Mouse (Mus musculus): ENCODE measurements around the gene Pax5. TPM values are rescaled to one million over a fixed set of nuclear protein-coding genes. Genes with fewer than 3 reads are reported as not detected.

Gene Pax5
- polyA plus RNA-seq, 1 experiment: 35.6 TPM

DNA sequence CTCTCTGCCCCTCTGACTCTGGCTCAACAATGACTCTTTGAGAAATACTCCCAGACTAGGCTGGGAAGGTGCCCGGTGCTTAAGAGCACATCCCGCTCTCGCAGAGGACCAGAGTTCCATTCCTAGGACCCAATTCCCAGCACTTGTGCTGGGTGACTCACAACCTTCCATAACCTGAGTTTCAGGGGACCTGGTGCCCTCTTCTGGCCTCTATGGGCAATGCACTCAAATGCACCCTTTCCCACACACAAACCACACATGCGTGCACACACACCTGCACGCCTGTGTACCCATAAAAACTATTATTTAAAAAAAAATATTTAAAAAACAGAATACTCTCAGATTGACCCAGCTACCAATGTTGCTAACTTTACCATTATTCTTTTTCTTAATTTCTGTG lies 90.0 kb downstream of the Pax5 start:
- WGBS: 87% methylated on average over 5 of the region's 5 CpGs
- TF ChIP-seq CTCF (IDR thresholded peaks at IDR 0.05; ENCODE audit: control insufficient read depth, insufficient read depth, low read length) (peak; percentile 34; the same call in 1 of the 2 replicates), POLR2A (IDR thresholded peaks at IDR 0.05; ENCODE audit: borderline replicate concordance, control insufficient read depth, low read depth, low read length) (no peak)
- no peaks in the 10 kb centered on the region for H3K4me1 ChIP-seq (ENCODE audit: control insufficient read depth, insufficient read depth, low read length)
- H3K27ac ChIP-seq (ENCODE audit: control insufficient read depth, insufficient read depth, low read depth, low read length, poor library complexity): no peak overlapping the region
- no peak overlapping the region for H3K4me3 ChIP-seq (replicated peaks; ENCODE audit: control insufficient read depth, low read depth, low read length)

DNA sequence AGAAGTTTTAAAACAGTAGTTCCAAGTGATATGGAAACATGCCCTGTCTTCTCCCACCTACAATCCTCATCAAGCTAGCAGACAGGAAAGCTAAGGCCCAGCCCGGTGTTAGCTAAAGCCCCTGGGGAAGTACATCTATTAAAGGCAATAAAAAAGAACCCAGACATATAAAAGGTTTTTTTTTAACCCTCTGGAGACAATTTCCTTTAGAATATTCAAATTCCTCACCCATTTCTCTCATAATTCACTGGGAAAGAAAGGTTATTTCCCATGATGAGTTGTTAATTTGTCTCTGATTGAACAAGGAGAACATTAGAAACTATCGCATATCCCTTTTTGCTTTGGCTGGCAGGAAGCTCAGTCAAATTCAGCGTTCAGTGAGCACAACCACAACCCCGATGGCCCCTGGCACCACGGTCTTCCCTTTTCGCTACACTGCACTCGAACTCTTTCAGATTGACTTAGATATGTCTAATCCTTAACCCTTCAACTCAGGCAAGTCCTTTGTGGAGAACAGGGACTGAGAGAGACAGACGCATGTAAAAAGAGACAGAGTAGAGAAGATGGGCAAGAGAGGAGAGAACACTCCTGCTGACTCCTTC lies 96.1 kb downstream of the Pax5 start:
- Histone ChIP-seq H3K4me1 (ENCODE audit: control insufficient read depth, insufficient read depth, low read length) (no peaks in the 10 kb centered on the region; the same call in 1 of the 2 replicates), H3K27ac (ENCODE audit: control insufficient read depth, insufficient read depth, low read depth, low read length, poor library complexity) (no peak overlapping the region), H3K4me3 (replicated peaks; ENCODE audit: control insufficient read depth, low read depth, low read length) (no peak overlapping the region)
- no peak for TF ChIP-seq POLR2A (IDR thresholded peaks at IDR 0.05; ENCODE audit: borderline replicate concordance, control insufficient read depth, low read depth, low read length)
- TF ChIP-seq CTCF (IDR thresholded peaks at IDR 0.05; ENCODE audit: control insufficient read depth, insufficient read depth, low read length): no peak
- 58% methylated on average over 8 of the region's 8 CpGs for WGBS

DNA sequence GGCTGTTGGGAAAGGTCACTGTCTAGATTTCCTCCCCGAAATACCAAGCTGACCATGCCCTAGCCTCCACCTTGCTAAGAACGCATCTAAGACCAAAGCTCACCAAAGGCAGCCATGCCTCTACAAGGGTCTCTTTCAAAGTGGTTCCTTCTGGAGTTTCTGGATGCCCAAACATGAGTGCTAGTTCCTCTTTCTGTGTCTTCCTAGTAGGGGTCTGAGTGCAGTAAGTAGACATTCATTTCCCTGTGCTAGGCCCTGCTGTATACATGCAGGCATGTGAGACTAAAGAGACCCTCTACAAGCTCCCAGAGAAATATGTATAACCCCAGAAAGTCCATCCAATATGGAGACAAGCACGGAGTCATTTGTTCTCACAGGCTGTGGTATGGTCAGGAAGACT lies 97.9 kb downstream of the Pax5 start:
- Histone ChIP-seq H3K27ac (ENCODE audit: control insufficient read depth, insufficient read depth, low read depth, low read length, poor library complexity) (no peak overlapping the region), H3K4me3 (replicated peaks; ENCODE audit: control insufficient read depth, low read depth, low read length) (no peak overlapping the region), H3K4me1 (ENCODE audit: control insufficient read depth, insufficient read depth, low read length) (no peaks in the 10 kb centered on the region; the same call in 1 of the 2 replicates)
- TF ChIP-seq CTCF (IDR thresholded peaks at IDR 0.05; ENCODE audit: control insufficient read depth, insufficient read depth, low read length) (no peak), POLR2A (IDR thresholded peaks at IDR 0.05; ENCODE audit: borderline replicate concordance, control insufficient read depth, low read depth, low read length) (no peak)
- WGBS: 84% methylated on average over 3 of the region's 3 CpGs

DNA sequence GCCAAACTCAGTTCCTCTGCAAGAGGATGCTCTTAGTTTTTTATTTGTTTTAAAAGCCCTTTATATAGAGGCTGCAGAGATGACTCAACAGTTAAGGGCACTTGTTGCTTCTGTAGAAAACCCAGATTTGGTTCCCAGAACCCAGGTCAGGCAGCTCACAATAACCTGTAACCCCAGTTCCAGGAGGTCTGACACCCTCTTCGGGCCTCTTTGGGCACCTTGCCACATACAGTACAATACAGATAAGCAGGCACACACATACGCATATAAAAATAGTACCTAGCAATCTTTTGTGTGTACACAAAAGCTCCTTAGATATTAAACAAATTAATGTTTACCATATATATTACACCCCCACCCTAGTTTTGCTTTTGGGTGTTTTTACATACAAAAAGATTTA lies 104.8 kb downstream of the Pax5 start:
- H3K4me1 ChIP-seq (ENCODE audit: control insufficient read depth, insufficient read depth, low read length): no peaks in the 10 kb centered on the region
- no peak overlapping the region for H3K27ac ChIP-seq (ENCODE audit: control insufficient read depth, insufficient read depth, low read depth, low read length, poor library complexity)
- no peak overlapping the region for H3K4me3 ChIP-seq (replicated peaks; ENCODE audit: control insufficient read depth, low read depth, low read length)
- WGBS: 61% methylated on average over 2 of the region's 2 CpGs
- TF ChIP-seq CTCF (IDR thresholded peaks at IDR 0.05; ENCODE audit: control insufficient read depth, insufficient read depth, low read length) (no peak), POLR2A (IDR thresholded peaks at IDR 0.05; ENCODE audit: borderline replicate concordance, control insufficient read depth, low read depth, low read length) (no peak)

DNA sequence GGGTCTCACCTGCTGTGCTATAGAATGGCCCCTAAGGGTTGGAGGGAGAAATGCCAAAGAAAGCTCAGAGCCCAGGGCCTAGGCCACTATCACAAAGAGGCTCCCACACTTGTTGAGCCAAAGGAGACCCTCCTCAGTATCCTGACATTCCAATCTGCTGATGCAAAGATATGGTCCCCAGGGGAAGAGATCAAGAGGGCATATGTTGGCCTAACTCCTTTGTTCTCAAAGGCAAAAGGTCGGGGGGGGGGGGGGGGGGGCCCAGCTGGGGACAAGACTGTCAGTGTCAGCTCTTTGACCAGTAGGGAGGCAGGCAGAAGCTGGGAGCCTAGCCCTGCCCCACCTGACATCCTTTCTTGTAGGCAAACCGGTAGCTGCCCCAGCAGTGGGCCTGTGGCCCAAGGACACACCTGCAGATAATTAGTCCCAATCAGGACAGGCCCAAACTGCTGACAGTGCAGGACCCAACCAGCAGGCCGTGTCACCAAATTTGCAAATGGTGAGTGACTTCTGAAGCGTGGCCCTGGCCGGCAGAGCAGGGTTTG lies 108.0 kb downstream of the Pax5 start:
- 46% methylated on average over 5 of the region's 5 CpGs for WGBS
- Histone ChIP-seq H3K4me3 (replicated peaks; ENCODE audit: control insufficient read depth, low read depth, low read length) (no peak overlapping the region), H3K27ac (ENCODE audit: control insufficient read depth, insufficient read depth, low read depth, low read length, poor library complexity) (no peak overlapping the region), H3K4me1 (ENCODE audit: control insufficient read depth, insufficient read depth, low read length) (no peaks in the 10 kb centered on the region)
- no peak for TF ChIP-seq CTCF (IDR thresholded peaks at IDR 0.05; ENCODE audit: control insufficient read depth, insufficient read depth, low read length)
- TF ChIP-seq POLR2A (IDR thresholded peaks at IDR 0.05; ENCODE audit: borderline replicate concordance, control insufficient read depth, low read depth, low read length): no peak

DNA sequence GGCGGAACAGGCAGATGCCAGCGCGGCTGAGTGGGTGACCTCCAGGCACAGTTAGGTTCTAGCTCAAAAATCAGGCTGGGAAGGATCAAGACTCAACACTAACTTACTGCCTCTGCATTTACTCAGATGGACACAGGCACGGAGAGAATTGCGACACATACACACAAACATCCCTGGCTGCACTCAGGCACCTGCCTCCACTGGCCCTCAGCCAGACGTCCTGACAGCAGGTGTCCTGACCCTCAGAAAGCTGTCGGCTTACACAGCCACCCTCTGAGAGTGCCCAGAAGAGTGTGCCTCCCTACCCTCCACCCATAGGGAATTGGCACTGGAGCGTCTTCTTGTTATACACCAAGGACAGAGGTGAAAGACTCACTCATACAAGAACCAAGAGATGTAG lies 108.9 kb downstream of the Pax5 start:
- no peak for TF ChIP-seq CTCF (IDR thresholded peaks at IDR 0.05; ENCODE audit: control insufficient read depth, insufficient read depth, low read length)
- TF ChIP-seq POLR2A (IDR thresholded peaks at IDR 0.05; ENCODE audit: borderline replicate concordance, control insufficient read depth, low read depth, low read length): no peak
- H3K4me3 ChIP-seq (replicated peaks; ENCODE audit: control insufficient read depth, low read depth, low read length): no peak overlapping the region
- WGBS: 83% methylated on average over 8 of the region's 8 CpGs
- H3K4me1 ChIP-seq (ENCODE audit: control insufficient read depth, insufficient read depth, low read length): no peaks in the 10 kb centered on the region
- no peak overlapping the region for H3K27ac ChIP-seq (ENCODE audit: control insufficient read depth, insufficient read depth, low read depth, low read length, poor library complexity)

DNA sequence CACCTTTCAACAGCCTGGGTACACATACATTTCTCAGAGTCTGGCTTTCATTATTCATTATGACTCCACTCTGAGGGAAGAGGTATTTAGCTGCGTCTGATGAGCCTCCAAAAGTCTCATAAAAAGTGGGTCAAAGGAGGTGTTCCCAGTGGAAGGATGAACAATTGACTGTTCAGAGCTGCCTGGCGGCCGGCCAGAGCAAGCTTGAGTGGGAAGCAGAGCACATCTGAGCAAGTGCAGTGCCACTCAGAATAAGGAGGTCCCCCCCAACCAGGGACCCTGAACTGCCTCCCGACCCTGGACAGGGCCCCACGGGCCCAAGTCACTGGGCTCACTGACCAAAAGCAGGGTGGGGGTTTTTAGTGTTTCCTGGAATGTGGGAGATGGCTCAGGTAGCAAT lies 109.4 kb downstream of the Pax5 start:
- WGBS: 56% methylated on average over 5 of the region's 5 CpGs
- TF ChIP-seq CTCF (IDR thresholded peaks at IDR 0.05; ENCODE audit: control insufficient read depth, insufficient read depth, low read length): no peak
- no peak for TF ChIP-seq POLR2A (IDR thresholded peaks at IDR 0.05; ENCODE audit: borderline replicate concordance, control insufficient read depth, low read depth, low read length)
- no peak overlapping the region for H3K27ac ChIP-seq (ENCODE audit: control insufficient read depth, insufficient read depth, low read depth, low read length, poor library complexity)

DNA sequence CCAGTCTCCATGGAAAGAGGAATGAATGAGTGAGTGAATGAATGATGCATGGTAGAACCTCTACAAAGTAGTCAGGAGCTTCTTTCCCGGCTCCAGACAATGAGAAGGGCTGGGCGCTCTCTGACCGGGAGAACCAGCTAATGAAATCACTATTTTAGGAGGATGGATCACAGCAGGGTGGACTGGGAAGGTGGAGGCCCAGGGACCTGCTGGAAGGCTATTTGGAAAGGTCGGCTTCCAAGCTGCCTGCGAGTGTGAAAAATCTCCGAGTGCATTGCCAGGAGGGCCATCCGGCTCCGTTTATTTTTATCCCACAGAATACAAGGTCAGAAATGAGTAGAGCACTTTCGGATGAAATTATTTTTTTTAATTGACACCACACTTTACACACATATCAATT lies 112.3 kb downstream of the Pax5 start:
- H3K4me1 ChIP-seq (ENCODE audit: control insufficient read depth, insufficient read depth, low read length): no peaks in the 10 kb centered on the region
- TF ChIP-seq CTCF (IDR thresholded peaks at IDR 0.05; ENCODE audit: control insufficient read depth, insufficient read depth, low read length) (no peak), POLR2A (IDR thresholded peaks at IDR 0.05; ENCODE audit: borderline replicate concordance, control insufficient read depth, low read depth, low read length) (no peak)
- H3K27ac ChIP-seq (ENCODE audit: control insufficient read depth, insufficient read depth, low read depth, low read length, poor library complexity): no peak overlapping the region
- WGBS: 80% methylated on average over 9 of the region's 9 CpGs
- H3K4me3 ChIP-seq (replicated peaks; ENCODE audit: control insufficient read depth, low read depth, low read length): no peak overlapping the region

More for the DNA sequence above, 109.4 kb downstream of the Pax5 start:
- H3K4me3 ChIP-seq (replicated peaks; ENCODE audit: control insufficient read depth, low read depth, low read length): no peak overlapping the region
- H3K4me1 ChIP-seq (ENCODE audit: control insufficient read depth, insufficient read depth, low read length): no peaks in the 10 kb centered on the region

All from bone marrow, adult 2 months (tissue).